Mouse (Mus musculus): ENCODE results near the gene Rere. TPM values are rescaled to one million over a fixed set of nuclear protein-coding genes. Genes with fewer than 3 reads are reported as not detected.

The Rere gene
- total RNA-seq, 2 experiments from 2014 or later = 108 to 117 TPM

GRCm38 (mm10) chr4:150414759-150415158 is 133.3 kb downstream of the Rere start:
- DNase-seq (ENCODE audit: low spot score in 2 of 2) = no peak

DNA sequence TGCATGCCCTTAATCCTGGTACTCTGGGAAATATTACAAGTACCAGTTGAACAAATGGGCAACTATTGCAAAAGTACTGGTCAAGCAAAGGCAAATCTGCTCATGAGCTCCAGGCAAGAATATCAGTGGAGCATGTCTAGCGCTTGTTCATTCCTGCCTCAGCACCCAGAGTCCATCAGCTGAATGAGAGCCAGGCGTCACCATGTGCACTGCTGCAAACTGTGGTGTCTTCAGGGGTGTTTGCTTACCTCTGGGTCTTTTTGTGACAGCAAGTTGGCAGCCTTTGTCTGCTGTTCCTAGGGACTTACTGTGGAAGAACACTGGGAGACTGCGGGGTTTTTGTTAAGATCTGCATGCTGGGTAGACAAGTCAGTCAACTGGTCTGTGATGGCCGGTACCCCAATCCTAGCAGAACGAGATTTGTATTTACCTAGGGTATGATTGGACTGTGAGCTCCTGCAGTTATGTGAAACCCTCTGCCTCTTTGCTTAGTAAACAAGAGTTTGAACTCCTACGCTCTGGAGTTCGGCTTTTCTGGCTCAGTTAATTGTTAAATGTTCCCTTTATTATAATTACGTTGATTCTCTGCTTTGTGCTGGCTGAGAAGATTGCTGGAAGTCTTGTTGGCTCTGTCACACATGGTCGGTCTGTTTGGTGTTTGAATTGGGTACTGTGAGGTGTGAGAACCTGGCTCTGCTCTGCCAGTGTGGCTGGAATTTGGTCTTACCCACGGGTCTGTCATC is 134.0 kb downstream of the Rere start:
- DNase-seq (ENCODE audit: low spot score in 2 of 2) = no peak

- DNase-seq (ENCODE audit: low spot score in 2 of 2) = no peak
Observed at GRCm38 (mm10) chr4:150420576-150421263, 139.3 kb downstream of the Rere start.

DNA sequence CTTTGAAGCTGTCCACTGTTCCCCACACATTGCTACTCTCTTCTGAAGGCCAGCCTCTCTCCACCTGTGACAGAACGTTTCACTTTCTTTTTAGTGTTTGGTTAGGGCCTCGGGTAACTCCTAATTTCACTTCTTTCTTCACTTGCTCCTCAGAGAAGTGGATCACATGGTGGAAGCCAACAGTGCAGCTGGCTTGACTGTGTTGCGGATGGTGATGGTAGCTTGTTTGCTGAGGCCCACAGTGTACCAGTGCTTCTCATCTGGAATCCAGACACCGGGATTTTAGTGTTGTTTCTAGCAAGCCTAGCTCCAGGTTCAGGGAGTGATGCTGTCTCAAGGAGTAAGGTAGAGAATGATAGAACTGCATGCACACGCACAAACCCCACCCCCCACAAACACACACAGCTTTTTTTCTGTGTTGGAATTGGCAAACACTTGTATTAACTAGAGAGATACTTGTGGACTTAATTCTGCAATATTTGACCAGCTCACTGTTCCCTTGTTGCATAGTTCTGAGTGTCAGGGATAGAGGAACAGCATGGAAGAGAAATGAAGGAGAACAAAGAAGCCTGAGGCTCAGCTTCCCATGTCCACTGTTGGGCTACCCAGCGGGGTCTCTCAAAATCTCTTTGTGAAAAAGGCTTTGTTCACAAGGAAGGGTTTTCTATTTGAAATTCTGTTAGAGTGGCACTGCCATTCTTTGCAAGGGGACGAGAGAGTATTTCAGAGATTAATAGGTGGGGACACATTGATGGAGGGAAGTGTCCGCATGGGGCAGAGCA is 144.8 kb downstream of the Rere start:
- no peak for DNase-seq (ENCODE audit: low spot score in 2 of 2)

DNA sequence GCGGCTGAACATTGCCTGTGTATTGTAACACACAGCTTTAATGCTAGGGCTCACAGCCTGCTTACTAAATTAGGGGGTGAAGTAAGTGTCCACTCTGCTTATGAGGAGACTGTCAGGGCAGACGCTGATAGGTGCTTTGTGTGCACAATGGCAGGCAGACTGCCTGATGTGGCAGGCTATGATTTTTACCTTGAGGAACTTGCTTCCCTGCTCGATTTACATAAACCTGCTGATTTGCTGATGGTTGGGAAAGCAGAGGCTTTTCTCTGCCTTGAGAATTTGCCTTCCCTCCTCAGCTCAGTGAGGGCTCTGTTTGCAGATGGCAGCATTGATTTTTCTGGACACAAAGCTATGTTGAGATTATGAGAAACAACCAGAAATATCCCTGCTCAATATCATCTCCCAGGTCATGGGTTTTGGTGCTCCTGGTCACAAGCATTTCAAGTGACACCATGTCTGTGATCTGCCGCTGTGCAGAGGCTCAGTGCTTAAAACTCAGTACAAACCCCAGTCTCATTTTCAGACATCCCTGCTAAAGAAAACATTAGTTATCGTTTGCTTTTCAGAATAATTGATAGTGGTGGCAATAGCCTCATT is 145.5 kb downstream of the Rere start:
- DNase-seq (ENCODE audit: low spot score in 2 of 2) = no peak

GRCm38 (mm10) chr4:150428762-150429161 is 147.3 kb downstream of the Rere start:
- DNase-seq (ENCODE audit: low spot score in 2 of 2) = no peak

- no peak for DNase-seq (ENCODE audit: low spot score in 2 of 2)
Observed at GRCm38 (mm10) chr4:150433827-150434574, 152.6 kb downstream of the Rere start.

- DNase-seq (ENCODE audit: low spot score in 2 of 2) = no peak
Observed at GRCm38 (mm10) chr4:150435590-150435989, 154.1 kb downstream of the Rere start.

DNA sequence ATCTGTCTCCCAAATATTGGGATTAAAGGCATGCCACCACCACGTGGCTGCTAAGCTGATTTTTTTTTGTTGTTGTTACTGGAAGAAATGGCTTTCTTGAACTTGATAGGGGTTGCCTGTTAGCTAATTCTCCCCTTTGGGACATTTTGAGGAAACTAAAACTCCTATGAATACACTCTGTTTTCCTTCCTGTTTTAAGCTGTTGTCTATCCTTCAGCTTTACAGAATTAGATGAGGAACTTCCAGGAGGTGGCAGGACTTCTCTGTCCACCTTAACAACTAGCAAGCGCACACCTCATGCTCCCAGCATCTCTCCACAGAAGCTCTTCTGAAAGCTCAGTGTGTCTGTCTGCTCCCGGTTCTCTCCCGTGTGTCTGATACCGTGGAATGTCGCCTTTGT is 157.2 kb downstream of the Rere start:
- no peak for DNase-seq (ENCODE audit: low spot score in 2 of 2)

- DNase-seq (ENCODE audit: low spot score in 2 of 2) = peak; percentile 33 to 41
Observed at GRCm38 (mm10) chr4:150441931-150442330, 160.5 kb downstream of the Rere start.

- DNase-seq (ENCODE audit: low spot score in 2 of 2) = no peak
Observed at GRCm38 (mm10) chr4:150444068-150444467, 162.6 kb downstream of the Rere start.

- DNase-seq (ENCODE audit: low spot score in 2 of 2) = no peak
Observed at GRCm38 (mm10) chr4:150446617-150447016, 165.2 kb downstream of the Rere start.

DNA sequence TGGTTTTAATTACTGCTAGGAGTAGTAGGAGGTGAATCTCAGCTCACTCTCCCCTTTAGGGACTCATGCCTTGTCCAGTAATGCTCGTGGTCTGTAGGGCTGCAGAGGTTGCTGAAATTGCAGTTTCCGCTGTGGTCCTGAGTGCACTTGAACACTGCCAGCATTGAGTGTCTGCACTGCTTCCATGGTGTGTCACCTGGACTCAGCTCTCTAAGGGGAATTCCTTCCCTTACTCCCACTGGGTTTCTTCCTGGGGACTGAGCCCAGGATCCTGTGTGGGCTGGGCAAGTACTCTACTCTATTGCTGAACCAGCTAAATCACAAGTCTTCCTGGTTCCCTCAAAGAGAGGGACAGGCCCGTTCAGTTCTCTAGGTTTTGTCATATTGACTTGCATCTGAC is 166.1 kb downstream of the Rere start:
- no peak for DNase-seq (ENCODE audit: low spot score in 2 of 2)

- DNase-seq (ENCODE audit: low spot score in 2 of 2) = no peak
Observed at GRCm38 (mm10) chr4:150448433-150448832, 167.0 kb downstream of the Rere start.

GRCm38 (mm10) chr4:150450081-150450691 is 168.7 kb downstream of the Rere start:
- DNase-seq (ENCODE audit: low spot score in 2 of 2) = no peak

DNA sequence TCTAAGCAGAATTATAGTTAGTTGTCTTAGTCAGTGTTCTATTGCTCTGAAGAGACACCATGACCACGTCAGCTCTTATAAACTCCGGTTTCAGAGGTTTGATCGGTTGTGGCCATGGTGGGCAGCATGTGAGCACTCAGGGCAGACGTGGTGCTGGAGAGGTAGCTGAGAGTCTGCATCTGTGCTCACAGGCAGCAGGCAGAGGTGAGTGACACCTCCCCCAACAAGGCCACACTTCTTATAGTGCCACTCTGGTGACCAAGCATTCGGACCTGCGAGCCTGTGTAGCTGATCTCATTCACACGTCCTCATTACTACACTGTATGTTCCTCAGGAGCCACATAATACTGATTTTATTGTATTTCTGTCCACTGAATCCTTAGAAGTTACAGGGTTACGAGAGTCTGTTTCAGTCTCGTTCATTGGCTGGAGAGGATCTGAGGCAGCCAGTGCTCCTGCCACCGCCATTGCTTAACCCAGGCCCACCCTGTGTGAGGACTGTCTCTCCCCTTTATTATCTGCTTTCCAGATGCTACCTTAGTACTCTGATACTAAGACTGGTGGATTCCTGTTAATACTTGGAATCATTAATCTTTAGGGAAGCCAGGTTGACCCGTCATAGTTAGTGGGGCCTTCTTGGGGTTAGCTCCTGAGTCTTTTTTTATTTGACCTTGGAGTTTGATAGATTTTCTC is 170.9 kb downstream of the Rere start:
- DNase-seq (ENCODE audit: low spot score in 2 of 2) = no peak

- no peak for DNase-seq (ENCODE audit: low spot score in 2 of 2)
Observed at GRCm38 (mm10) chr4:150454571-150455306, 173.3 kb downstream of the Rere start.

DNA sequence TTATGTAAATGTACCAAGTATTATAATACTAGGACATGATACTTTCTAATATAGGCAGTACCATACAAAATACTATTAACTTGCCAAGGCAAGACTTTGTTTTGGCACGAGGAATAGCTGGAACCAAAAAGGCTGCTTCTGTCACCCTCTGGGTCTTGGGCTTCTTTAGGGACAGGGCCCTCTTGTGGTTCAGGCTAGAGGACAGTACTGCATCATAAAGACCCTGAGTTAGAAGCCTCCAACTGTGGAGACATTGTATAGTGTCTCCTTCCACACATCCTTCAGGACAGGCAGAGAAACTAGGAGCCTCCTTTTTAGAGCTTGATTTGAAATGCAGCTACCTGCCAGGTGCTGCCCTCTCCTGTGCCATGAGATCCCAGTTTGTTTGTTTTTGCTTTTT is 174.3 kb downstream of the Rere start:
- DNase-seq (ENCODE audit: low spot score in 2 of 2) = no peak

DNA sequence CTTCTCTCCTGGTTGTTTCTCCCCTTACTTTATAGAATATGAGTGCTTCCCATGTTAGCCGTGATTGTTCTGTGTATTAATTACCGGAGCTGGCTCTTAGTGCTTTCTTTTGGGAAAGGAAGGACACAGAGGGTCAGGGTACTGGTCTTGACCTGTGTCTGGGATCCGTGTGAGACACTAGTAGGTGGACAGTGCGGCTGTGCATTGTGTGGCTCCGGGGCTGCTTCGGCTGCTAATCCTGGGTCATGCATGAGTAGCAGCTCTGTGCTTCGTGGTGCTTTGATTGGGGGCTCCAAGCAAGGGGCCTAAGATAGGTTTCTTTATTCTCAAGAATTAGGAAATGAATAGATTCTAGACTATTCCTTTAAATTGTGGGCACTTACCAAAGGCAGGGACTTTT is 175.0 kb downstream of the Rere start:
- DNase-seq (ENCODE audit: low spot score in 2 of 2) = no peak
